Mouse (Mus musculus): ENCODE measurements around the gene Gbp2. TPM values are rescaled to one million over a fixed set of nuclear protein-coding genes. Genes with fewer than 3 reads are reported as not detected.
A peak's percentile ranks its signal among the peaks of the same experiment; 100 is the strongest.
"Not testable (repeated sequence)": the region's sequence is repeated elsewhere in the genome, so short reads cannot be mapped to it uniquely, and the experiment has no call there.

Gene Gbp2
- total RNA-seq, 2 experiments from 2014 or later = 2.9 to 3.2 TPM

GRCm38 (mm10) chr3:142620956-142621562 lies 657 bp downstream of the Gbp2 start:
- H3K4me3 ChIP-seq = peak overlapping the region; percentile 69
- no peak for DNase-seq
- peak; percentile 53 for TF ChIP-seq CTCF (IDR thresholded peaks at IDR 0.05)
- peak overlapping the region; percentile 88 for H3K27ac ChIP-seq
- intact Hi-C loops (cut with DNase I) = loop anchor here (5.0 kb wide), 1 partner anchor 59 kb away; the partner anchor contains the start of gene Gbp3

GRCm38 (mm10) chr3:142630385-142630784 lies 10.0 kb downstream of the Gbp2 start:
- TF ChIP-seq CTCF (IDR thresholded peaks at IDR 0.05) = no peak
- Histone ChIP-seq H3K4me3 (no peak overlapping the region), H3K27ac (no peak overlapping the region)
- intact Hi-C loops (cut with DNase I) = no loop called here
- DNase-seq = no peak

DNA sequence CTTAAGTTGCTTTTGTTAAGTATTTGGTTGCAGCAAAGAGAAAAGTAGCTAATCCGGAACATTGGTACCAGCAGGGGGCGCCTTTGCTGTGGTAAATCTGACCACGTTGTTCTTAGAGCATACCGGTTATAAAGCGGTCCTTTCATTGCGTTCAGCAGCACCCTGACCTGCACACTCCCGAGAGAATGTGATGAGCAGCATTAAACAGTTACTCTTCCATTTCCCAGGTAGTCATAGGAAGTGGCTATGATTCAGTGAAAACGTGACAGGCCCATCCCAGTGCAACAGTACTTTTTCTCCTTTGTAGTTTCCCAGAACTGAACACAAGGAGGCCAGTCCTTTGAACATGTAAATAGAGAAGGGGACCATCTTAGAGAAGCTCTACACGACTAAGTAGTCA lies 19.8 kb downstream of the Gbp2 start:
- DNase-seq = peak; percentile 73
- Histone ChIP-seq H3K4me3 (no peak overlapping the region), H3K27ac (no peak overlapping the region)
- intact Hi-C loops (cut with DNase I) = no loop called here
- peak; percentile 68 for TF ChIP-seq CTCF (IDR thresholded peaks at IDR 0.05)

GRCm38 (mm10) chr3:142645949-142646348 lies 25.5 kb downstream of the Gbp2 start:
- not testable (repeated sequence) for H3K27ac ChIP-seq, H3K4me3 ChIP-seq
- TF ChIP-seq CTCF (IDR thresholded peaks at IDR 0.05) = peak; percentile 77
- intact Hi-C loops (cut with DNase I) = loop anchor here (2.0 kb wide), 1 partner anchor 155 kb away; no protein-coding TSS in a partner anchor
- peak; percentile 69 for DNase-seq

DNA sequence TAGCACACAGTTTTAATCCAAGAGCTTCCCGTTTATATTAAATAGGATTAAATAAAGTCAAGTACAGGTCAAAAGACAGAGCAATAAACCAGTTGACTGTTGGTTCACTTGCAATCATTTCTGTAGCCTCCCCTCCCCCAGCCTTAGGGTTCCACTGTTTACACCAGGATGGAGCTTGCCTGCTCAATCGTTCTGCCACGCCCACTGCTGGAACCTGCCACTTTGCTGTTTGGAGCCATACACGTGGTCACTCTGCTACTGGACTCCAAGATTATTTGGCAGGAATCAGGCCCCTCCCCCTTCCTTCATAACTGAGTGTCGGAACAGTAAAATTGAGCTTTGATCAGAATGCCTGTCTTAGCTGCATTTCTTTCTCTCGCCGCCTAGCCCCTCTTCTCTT lies 27.4 kb downstream of the Gbp2 start:
- H3K27ac ChIP-seq; intact Hi-C loops (cut with DNase I); H3K4me3 ChIP-seq; DNase-seq: not testable (repeated sequence)

GRCm38 (mm10) chr3:142650205-142650604 lies 29.8 kb downstream of the Gbp2 start:
- TF ChIP-seq CTCF (IDR thresholded peaks at IDR 0.05) = no peak
- DNase-seq = no peak
- Histone ChIP-seq H3K4me3 (no peak overlapping the region), H3K27ac (no peak overlapping the region)
- intact Hi-C loops (cut with DNase I) = no loop called here

- Histone ChIP-seq H3K27ac (no peak overlapping the region), H3K4me3 (no peak overlapping the region)
- DNase-seq = no peak
- intact Hi-C loops (cut with DNase I) = no loop called here
- TF ChIP-seq CTCF (IDR thresholded peaks at IDR 0.05) = no peak
These were observed 44.3 kb downstream of the Gbp2 start for GRCm38 (mm10) chr3:142664723-142665122.

DNA sequence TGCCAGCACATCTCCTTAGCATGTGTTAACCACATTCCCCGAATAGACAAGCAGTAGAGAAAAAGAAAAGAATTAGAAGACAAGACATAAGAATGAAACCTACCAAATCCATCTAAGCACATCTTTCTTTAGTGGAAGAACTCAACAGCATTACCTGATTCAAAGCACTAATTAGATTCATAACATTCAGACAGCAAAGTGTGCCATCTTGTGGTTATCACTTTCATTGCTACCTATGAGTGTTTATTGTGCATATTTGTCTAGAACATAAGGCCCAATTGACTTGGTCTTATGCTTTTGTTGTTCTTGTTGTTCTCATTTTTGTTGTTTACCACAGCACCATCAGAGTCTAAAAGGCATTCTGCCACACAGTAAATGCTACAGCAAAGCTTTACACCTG lies 54.2 kb downstream of the Gbp2 start:
- DNase-seq = no peak
- no peak overlapping the region for H3K27ac ChIP-seq
- peak; percentile 42 for TF ChIP-seq CTCF (IDR thresholded peaks at IDR 0.05)
- no peak overlapping the region for H3K4me3 ChIP-seq
- intact Hi-C loops (cut with DNase I) = no loop called here

Small RNAs within 50 kb of the gene (microRNA-seq; reads per million reads assigned to microRNA genes)
- not detected for gene Mir6381

Other genes with a start within 250 kb of the Gbp2 start
- gene Pdlim5, start 224.9 kb upstream of the Gbp2 start, total RNA-seq (2021) = 100 to 1,000 TPM; 585 to 709 TPM
- gene Gbp5, start 126.6 kb upstream of the Gbp2 start, total RNA-seq (2021) = 1 to 10 TPM; 1.5 to 5.5 TPM
- gene Gbp7, start 90.3 kb upstream of the Gbp2 start, total RNA-seq (2021) = 10 to 100 TPM in 1 of 2 experiments, 1 to 10 TPM in 1; 6.3 to 28.4 TPM
- gene Gbp3, start 60.6 kb upstream of the Gbp2 start, total RNA-seq (2021) = 1 to 10 TPM; 2.9 to 3.0 TPM
- gene Gbp2b, start 25.8 kb upstream of the Gbp2 start, total RNA-seq (2021) = under 1 TPM in 1 of 2 experiments, not detected in 1; 0.17 TPM
- gene Kyat3, start 80.4 kb downstream of the Gbp2 start, total RNA-seq (2021) = 10 to 100 TPM in 1 of 2 experiments, 1 to 10 TPM in 1; 9.5 to 14.0 TPM
- gene Gtf2b, start 144.4 kb downstream of the Gbp2 start, total RNA-seq (2021) = 10 to 100 TPM; 13.9 to 14.1 TPM

Measured in gastrocnemius, adult 2 months (tissue).